Mouse (Mus musculus) spleen, adult 10 weeks (tissue): ENCODE data around the gene Tspyl4. TPM values are rescaled to one million over a fixed set of nuclear protein-coding genes. Genes with fewer than 3 reads are reported as not detected.

Source experiments
- polyA plus RNA-seq: library from polyadenylated mRNA; stranded (reverse); fragments of 350-450 nt; fragmentation: Illumina TruSeq; extraction: RNeasy Lipid Tissue Mini Kit (QIAGEN cat#74804); gene quantifications from one replicate; pipeline ENCODE4 v1.2.3, GENCODE M21; 2015; ENCODE audit warnings: low replicate concordance; ENCODE audit not compliant: insufficient read depth

Gene Tspyl4
- 20.3 TPM for polyA plus RNA-seq

DNA sequence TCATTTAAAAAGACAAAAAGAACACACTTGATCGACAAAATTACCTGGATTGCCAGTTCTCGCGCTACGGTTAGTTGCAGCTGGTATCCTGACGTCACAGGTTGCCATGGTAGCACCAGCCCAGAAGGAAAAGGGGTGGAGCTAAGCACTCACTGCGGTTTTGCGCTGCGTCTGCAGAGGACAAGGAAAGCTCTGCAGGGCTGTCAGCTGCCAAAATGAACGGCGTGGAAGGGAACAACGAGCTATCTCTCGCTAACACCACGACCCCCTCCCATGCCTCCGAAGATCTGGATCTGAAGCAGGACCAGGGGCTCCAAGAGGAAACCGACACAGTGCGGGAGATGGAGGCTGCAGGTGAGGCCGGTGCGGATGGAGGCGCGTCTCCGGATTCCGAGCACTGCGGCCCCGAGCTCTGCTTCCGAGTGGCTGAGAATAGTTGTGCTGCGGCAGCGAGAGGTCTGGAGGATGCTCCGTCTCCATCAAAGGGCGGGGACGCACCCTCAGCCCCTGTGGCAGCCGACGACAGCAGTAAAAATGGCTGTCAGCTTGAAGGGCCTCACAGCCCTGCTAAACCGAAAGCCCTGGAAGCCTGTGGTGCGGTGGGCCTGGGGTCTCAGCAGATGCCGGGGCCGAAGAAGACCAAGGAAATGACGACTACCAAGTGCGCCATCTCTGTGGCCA is at the start of gene Tspyl4:
Gene Tspyl4, plus strand, starts transcription at position 144 of the 681 bp plus-strand sequence.

DNA sequence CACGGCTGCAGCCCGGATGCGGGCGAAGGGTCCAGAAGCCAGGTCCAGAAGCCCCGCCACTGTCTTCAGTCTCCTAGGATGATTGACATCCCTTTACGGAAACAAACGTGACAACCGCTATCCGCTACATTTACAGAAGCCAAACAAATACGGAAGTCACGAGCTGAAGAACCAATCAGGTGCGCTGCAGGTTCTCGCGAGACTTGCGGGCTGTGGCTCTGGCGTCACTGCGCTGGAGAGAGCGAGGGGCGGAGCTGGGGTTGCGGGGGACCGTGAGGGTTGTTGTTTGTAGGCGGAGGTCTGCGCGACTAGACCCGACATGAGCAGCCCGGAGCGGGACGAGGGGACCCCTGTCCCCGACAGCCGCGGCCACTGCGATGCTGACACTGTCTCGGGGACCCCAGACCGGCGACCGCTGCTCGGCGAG is 15.3 kb upstream of the Tspyl4 start, which contains the start of gene Tspyl1:
Gene Tspyl1, plus strand, starts transcription at position 229 of the 427 bp plus-strand sequence.

Other genes with a start within 250 kb of the Tspyl4 start
- 2.2 TPM for gene Calhm5, start 200.9 kb upstream of the Tspyl4 start, polyA plus RNA-seq
- 34.7 TPM for gene Calhm6, start 169.5 kb upstream of the Tspyl4 start, polyA plus RNA-seq
- gene Dse, start 89.7 kb upstream of the Tspyl4 start, polyA plus RNA-seq = 32.5 TPM
- gene Tspyl1, start 15.3 kb upstream of the Tspyl4 start, polyA plus RNA-seq = 61.2 TPM
- gene Col10a1, start 92.5 kb downstream of the Tspyl4 start, polyA plus RNA-seq = not detected
- 35.1 TPM for gene Nt5dc1, start 121.1 kb downstream of the Tspyl4 start, polyA plus RNA-seq
- 1.4 TPM for gene Frk, start 186.0 kb downstream of the Tspyl4 start, polyA plus RNA-seq